Mouse (Mus musculus) MEL (cell line): ENCODE measurements around the gene BC048679. TPM values are rescaled to one million over a fixed set of nuclear protein-coding genes. Genes with fewer than 3 reads are reported as not detected.
A peak's percentile ranks its signal among the peaks of the same experiment; 100 is the strongest.
"Not testable (repeated sequence)": the region's sequence is repeated elsewhere in the genome, so short reads cannot be mapped to it uniquely, and the experiment has no call there.

ENCODE experiments used
- DNase-seq: peaks from one replicate; pipeline ENCODE4 v3.0.0; 2011; ENCODE audit warnings: low read depth, low spot score
- H3K27ac ChIP-seq: 2 replicates; pipeline ENCODE4 v1.5.1; 2012; ENCODE audit warnings: low read depth, mild to moderate bottlenecking, control low read depth, low read length, moderate library complexity; ENCODE audit not compliant: control insufficient read depth
- H3K27me3 ChIP-seq, 2 experiments: fragments of 150-350 bp in 1 of 2; sonication (generic) in 1 of 2; 2 replicates each; pipeline ENCODE4 v1.6.1; 2012; ENCODE audit warnings: low read length in 2 of 2, mild to moderate bottlenecking in 2 of 2, improper control_type of control experiment in 1 of 2, moderate library complexity in 1 of 2; ENCODE audit not compliant: insufficient read depth in 2 of 2, control insufficient read depth in 1 of 2
- H3K36me3 ChIP-seq, 2 experiments: 2 replicates each; pipeline ENCODE4 v1.6.1; 2012 to 2014; ENCODE audit warnings: low read length in 2 of 2, improper control_type of control experiment in 1 of 2, inconsistent platforms in 1 of 2, mild to moderate bottlenecking in 1 of 2; ENCODE audit not compliant: insufficient read depth in 2 of 2, control insufficient read depth in 1 of 2
- H3K4me1 ChIP-seq, 2 experiments: fragments of 150-350 bp in 1 of 2; sonication (generic) in 1 of 2; 2 replicates each; pipeline ENCODE4 v1.6.1; 2012; ENCODE audit warnings: low read length in 2 of 2, improper control_type of control experiment in 1 of 2, mild to moderate bottlenecking in 1 of 2; ENCODE audit not compliant: insufficient read depth in 2 of 2, control insufficient read depth in 1 of 2
- H3K4me3 ChIP-seq, 2 experiments: fragments of 150-350 bp in 1 of 2; sonication (generic) in 1 of 2; 2 replicates each; pipeline ENCODE4 v1.5.1; 2012; ENCODE audit warnings: low read depth in 2 of 2, low read length in 2 of 2, mild to moderate bottlenecking in 2 of 2, moderate library complexity in 2 of 2, control low read depth in 1 of 2, improper control_type of control experiment in 1 of 2; ENCODE audit not compliant: control insufficient read depth in 1 of 2, insufficient read depth in 1 of 2
- H3K79me2 ChIP-seq: 2 replicates; pipeline ENCODE4 v1.6.1; 2012; ENCODE audit warnings: mild to moderate bottlenecking, low read length, moderate library complexity; ENCODE audit not compliant: control insufficient read depth, poor library complexity, insufficient read depth
- H3K9ac ChIP-seq: 2 replicates; pipeline ENCODE4 v1.6.1; 2012; ENCODE audit warnings: low read depth, mild to moderate bottlenecking, control low read depth, low read length, moderate library complexity; ENCODE audit not compliant: control insufficient read depth, poor library complexity, severe bottlenecking
- H3K9me3 ChIP-seq: fragments of 150-350 bp; sonication (generic); replicated peaks from 2 replicates; pipeline ENCODE4 v1.6.1; 2012; ENCODE audit warnings: mild to moderate bottlenecking, low read length, improper control_type of control experiment, moderate library complexity; ENCODE audit not compliant: insufficient read depth
- ELF1 ChIP-seq: IDR thresholded peaks from 2 replicates; pipeline ENCODE4 v1.6.1; 2014; ENCODE audit warnings: low read depth, mild to moderate bottlenecking, inconsistent platforms, low read length, improper control_type of control experiment, moderate library complexity
- ETS1 ChIP-seq: IDR thresholded peaks from 2 replicates; pipeline ENCODE4 v1.6.1; 2012; ENCODE audit warnings: low read depth, mild to moderate bottlenecking, inconsistent platforms, low read length, improper control_type of control experiment, moderate library complexity
- GATA1 ChIP-seq: IDR thresholded peaks from 2 replicates; pipeline ENCODE4 v1.6.1; 2011; ENCODE audit warnings: low read depth, low read length, improper control_type of control experiment
- HCFC1 ChIP-seq: IDR thresholded peaks from 2 replicates; pipeline ENCODE4 v1.6.1; 2012; ENCODE audit warnings: low read depth, mild to moderate bottlenecking, inconsistent platforms, low read length, improper control_type of control experiment, moderate library complexity
- MAX ChIP-seq: IDR thresholded peaks from 2 replicates; pipeline ENCODE4 v1.6.1; 2011; ENCODE audit warnings: low read length, improper control_type of control experiment
- MAZ ChIP-seq: IDR thresholded peaks from 2 replicates; pipeline ENCODE4 v1.6.1; 2012; ENCODE audit warnings: low read depth, mild to moderate bottlenecking, inconsistent platforms, low read length, improper control_type of control experiment
- MEF2A ChIP-seq: IDR thresholded peaks from 2 replicates; pipeline ENCODE4 v1.6.1; 2014; ENCODE audit warnings: low read depth, mild to moderate bottlenecking, inconsistent platforms, low read length, improper control_type of control experiment; ENCODE audit not compliant: poor library complexity, insufficient replicate concordance, severe bottlenecking; ENCODE audit errors: extremely low read depth
- MXI1 ChIP-seq: IDR thresholded peaks from 2 replicates; pipeline ENCODE4 v1.6.1; 2011; ENCODE audit warnings: mild to moderate bottlenecking, low read depth, low read length, improper control_type of control experiment
- NELFE ChIP-seq: IDR thresholded peaks from 2 replicates; pipeline ENCODE4 v1.6.1; 2011; ENCODE audit warnings: low read depth, low read length, improper control_type of control experiment
- POLR2AphosphoS2 ChIP-seq: IDR thresholded peaks from 2 replicates; pipeline ENCODE4 v1.6.1; 2011; ENCODE audit warnings: low read length, improper control_type of control experiment
- POLR2AphosphoS5 ChIP-seq: IDR thresholded peaks from 2 replicates; pipeline ENCODE4 v1.6.1; 2012; ENCODE audit warnings: low read depth, borderline replicate concordance, mild to moderate bottlenecking, inconsistent platforms, low read length, moderate library complexity, mixed read lengths
- SIN3A ChIP-seq: IDR thresholded peaks from 2 replicates; pipeline ENCODE4 v1.6.1; 2012; ENCODE audit warnings: low read length, improper control_type of control experiment, inconsistent platforms
- SMC3 ChIP-seq: IDR thresholded peaks from 2 replicates; pipeline ENCODE4 v1.6.1; 2011; ENCODE audit warnings: low read depth, low read length, improper control_type of control experiment
- USF1 ChIP-seq: IDR thresholded peaks from 2 replicates; pipeline ENCODE4 v1.6.1; 2014; ENCODE audit warnings: low read depth, mild to moderate bottlenecking, inconsistent platforms, low read length, improper control_type of control experiment, moderate library complexity
- USF2 ChIP-seq, 2 experiments: IDR thresholded peaks; 2 replicates each; pipeline ENCODE4 v1.6.1; 2011 to 2012; ENCODE audit warnings: improper control_type of control experiment in 2 of 2, low read length in 2 of 2, borderline replicate concordance in 1 of 2, inconsistent platforms in 1 of 2, low read depth in 1 of 2, mild to moderate bottlenecking in 1 of 2; ENCODE audit not compliant: insufficient read depth in 1 of 2
- ZC3H11A ChIP-seq: IDR thresholded peaks from 2 replicates; pipeline ENCODE4 v1.6.1; 2012; ENCODE audit warnings: low read depth, mild to moderate bottlenecking, inconsistent platforms, low read length, improper control_type of control experiment
- ZKSCAN1 ChIP-seq: IDR thresholded peaks from 2 replicates; pipeline ENCODE4 v1.6.1; 2012; ENCODE audit warnings: low read depth, mild to moderate bottlenecking, inconsistent platforms, low read length, improper control_type of control experiment, moderate library complexity
- ZMIZ1 ChIP-seq: IDR thresholded peaks from 2 replicates; pipeline ENCODE4 v1.6.1; 2012; ENCODE audit warnings: low read depth, mild to moderate bottlenecking, inconsistent platforms, low read length, improper control_type of control experiment, moderate library complexity
- polyA plus RNA-seq, 2 experiments: library from polyadenylated mRNA; stranded (reverse) in 1 of 2; unstranded in 1 of 2; fragments of >175 nt in 1 of 2; fragments of >200 nt in 1 of 2; gene quantifications; 2 replicates each; pipeline versions ENCODE4 v1.2.1 to v1.2.4; 2012; ENCODE audit warnings: low replicate concordance in 2 of 2, low read depth in 1 of 2; ENCODE audit not compliant: insufficient read length in 2 of 2, insufficient read depth in 1 of 2, missing spikeins in 1 of 2
- total RNA-seq: library from RNA; depleted of rRNA; stranded (reverse); fragments of 300-350 nt; gene quantifications from 2 replicates; pipeline ENCODE4 v1.2.3, GENCODE M21; 2012

Gene BC048679
- total and polyA plus RNA-seq, 3 experiments: not detected

GRCm38 (mm10) chr7:81479531-81480090, 18.5 kb downstream of the BC048679 start:
- H3K27me3 ChIP-seq: no peaks in the 10 kb centered on the region; a peak in 1 of 4 replicates
- H3K4me1 ChIP-seq: no peaks in the 10 kb centered on the region
- H3K27ac ChIP-seq: no peak overlapping the region
- no peak overlapping the region for H3K9ac ChIP-seq
- no peaks in the 10 kb centered on the region for H3K36me3 ChIP-seq
- peak; percentile 4 for DNase-seq
- no peak for TF ChIP-seq USF1
- no peak for TF ChIP-seq MAX
- no peak for TF ChIP-seq ETS1
- no peak for TF ChIP-seq POLR2AphosphoS5
- TF ChIP-seq POLR2AphosphoS2: no peak
- TF ChIP-seq NELFE: no peak
- no peak for TF ChIP-seq USF2 (IDR thresholded peaks at IDR 0.05; ENCODE audit: borderline replicate concordance in 1 of 2, insufficient read depth in 1 of 2, low read depth in 1 of 2, low read length in 2 of 2)
- no peak for TF ChIP-seq GATA1
- no peak for TF ChIP-seq ZC3H11A
- no peak for TF ChIP-seq HCFC1
- TF ChIP-seq ZKSCAN1: no peak
- no peak for TF ChIP-seq ELF1
- TF ChIP-seq SMC3: no peak
- TF ChIP-seq ZMIZ1: no peak
- TF ChIP-seq SIN3A: no peak
- TF ChIP-seq MAZ: no peak
- no peak for TF ChIP-seq MEF2A
- TF ChIP-seq MXI1: no peak
- no peak overlapping the region for H3K4me3 ChIP-seq
- H3K9me3 ChIP-seq: no peaks in the 10 kb centered on the region
- no peaks in the 10 kb centered on the region for H3K79me2 ChIP-seq

- not testable (repeated sequence) for H3K9ac ChIP-seq, DNase-seq, H3K27ac ChIP-seq, H3K79me2 ChIP-seq, H3K36me3 ChIP-seq, H3K4me1 ChIP-seq, H3K9me3 ChIP-seq, H3K4me3 ChIP-seq, H3K27me3 ChIP-seq
Observed at GRCm38 (mm10) chr7:81478261-81478660, 19.8 kb downstream of the BC048679 start.
